Mouse (Mus musculus): ENCODE results near the gene Fbxo6.

GRCm38 (mm10) chr4:148147714-148148113 is 4.2 kb downstream of the Fbxo6 start:
- no peak for TF ChIP-seq CTCF (conservative IDR thresholded peaks at IDR 0.05; ENCODE audit: low read length)
- TF ChIP-seq POU5F1 (IDR thresholded peaks at IDR 0.05; ENCODE audit: borderline replicate concordance, low read length), result no peak
